Mouse (Mus musculus) adrenal gland, postnatal 25 days (tissue): ENCODE results near the gene Slc34a2. TPM values are rescaled to one million over a fixed set of nuclear protein-coding genes. Genes with fewer than 3 reads are reported as not detected.

Experiments
- DNase-seq: peaks from one replicate; pipeline ENCODE4 v3.0.0; 2021; ENCODE audit warnings: mixed read lengths
- long read RNA-seq: library from polyadenylated mRNA; stranded (forward); transcript quantifications from one replicate; pipeline ENCODE4 v2.0.0, GENCODE M21; 2021
- total RNA-seq: library from RNA; stranded (reverse); gene quantifications from 2 replicates; pipeline ENCODE4 v1.2.3, GENCODE M21; 2021

Gene Slc34a2
- not detected in 2 replicates for total RNA-seq
- long read RNA-seq, partial matches to known transcripts: 1 of 2 reads
- long read RNA-seq, other reads (novel, unspliced or antisense): 1 of 2 reads

DNA sequence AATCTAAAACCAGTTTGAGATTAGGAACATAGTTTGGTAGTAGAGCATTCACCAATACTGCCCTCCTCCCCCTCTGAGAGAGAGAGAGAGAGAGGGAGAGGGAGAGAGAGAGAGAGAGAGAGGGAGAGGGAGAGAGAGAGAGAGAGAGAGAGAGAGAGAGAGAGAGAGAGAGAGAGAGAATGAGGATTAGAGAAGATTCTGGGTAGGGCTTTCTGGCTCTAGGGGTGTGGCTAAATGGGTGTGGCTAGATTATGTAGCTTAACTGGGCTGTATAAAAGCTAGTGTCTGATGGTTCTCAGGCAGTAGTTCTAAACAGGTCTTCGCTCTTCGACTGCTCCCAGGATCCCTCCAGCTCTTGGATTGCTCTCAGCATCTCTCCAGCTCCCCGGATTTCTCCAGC lies at the start of gene Slc34a2:
Gene Slc34a2, plus strand, starts transcription at position 301 of the 400 bp plus-strand sequence.
- no peak for DNase-seq

DNA sequence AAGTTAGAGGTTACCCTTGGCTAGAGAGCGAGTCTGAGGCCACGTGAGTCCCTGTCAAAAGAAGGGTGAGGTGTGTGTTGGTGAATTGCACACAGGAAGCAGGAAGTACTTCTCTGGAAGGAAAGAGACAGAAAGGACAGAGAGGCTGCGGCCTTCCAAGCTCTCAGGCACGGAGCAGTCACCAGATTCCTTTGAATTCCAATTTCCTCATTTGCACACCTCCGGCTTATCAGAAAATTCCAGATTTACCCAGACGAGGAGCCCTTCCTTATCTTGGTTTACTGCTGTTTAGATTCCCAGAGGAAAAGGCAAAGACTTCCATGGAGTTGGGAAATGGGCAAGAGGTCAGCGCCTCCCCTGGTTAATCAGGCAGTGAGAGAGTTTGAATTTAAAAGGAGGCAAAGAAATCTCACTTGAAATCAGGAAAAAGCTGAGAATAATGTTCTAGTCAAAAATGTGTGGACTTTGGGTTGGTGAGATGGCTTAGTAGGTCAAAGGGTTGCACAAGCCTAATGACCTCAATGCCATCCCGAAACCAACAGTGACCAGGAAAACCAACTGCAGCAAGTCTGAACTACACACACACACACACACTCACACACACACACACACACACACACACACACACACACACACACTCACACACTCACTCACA lies 47.1 kb upstream of the Slc34a2 start:
- DNase-seq: no peak

GRCm38 (mm10) chr5:52992210-52992897 lies 45.5 kb upstream of the Slc34a2 start:
- no peak for DNase-seq

DNA sequence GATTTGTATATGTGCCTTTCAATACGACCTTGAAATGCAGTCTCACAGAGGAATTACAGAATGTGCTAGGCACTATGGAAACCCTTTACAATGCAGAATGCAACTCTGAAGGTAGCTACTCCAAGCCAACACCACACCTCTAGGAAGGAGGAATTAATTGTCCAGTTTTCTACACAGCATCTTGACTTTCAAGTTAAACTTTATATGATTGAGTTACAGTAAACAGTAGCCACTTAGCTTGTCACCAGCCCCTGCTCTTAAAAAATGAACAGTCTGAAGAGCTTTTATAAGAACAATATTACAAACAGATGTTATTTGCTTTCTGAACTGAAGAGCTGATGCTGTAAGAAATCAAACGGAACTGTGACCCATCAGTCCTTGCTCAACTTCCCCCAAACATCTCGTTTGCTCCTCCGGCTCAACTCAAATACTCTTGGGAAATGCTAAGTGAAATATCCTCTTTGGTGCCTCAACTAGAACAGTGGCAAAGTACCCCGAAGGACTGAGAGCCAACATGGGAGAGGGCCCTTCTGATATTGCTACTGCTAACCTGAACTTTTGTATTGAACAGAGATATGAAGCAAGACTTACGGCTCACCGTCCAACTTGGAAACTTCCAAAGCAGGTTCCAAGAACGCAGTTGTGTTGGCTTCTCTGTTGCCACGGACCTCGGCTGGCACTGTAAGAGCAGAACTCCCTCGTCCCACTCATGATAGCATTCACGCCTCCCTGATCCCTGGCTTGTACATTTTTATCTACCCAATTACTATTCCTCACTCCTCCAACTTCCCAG lies 44.2 kb upstream of the Slc34a2 start:
- no peak for DNase-seq

- DNase-seq: no peak
Observed at GRCm38 (mm10) chr5:52995461-52995860, 42.4 kb upstream of the Slc34a2 start.

DNA sequence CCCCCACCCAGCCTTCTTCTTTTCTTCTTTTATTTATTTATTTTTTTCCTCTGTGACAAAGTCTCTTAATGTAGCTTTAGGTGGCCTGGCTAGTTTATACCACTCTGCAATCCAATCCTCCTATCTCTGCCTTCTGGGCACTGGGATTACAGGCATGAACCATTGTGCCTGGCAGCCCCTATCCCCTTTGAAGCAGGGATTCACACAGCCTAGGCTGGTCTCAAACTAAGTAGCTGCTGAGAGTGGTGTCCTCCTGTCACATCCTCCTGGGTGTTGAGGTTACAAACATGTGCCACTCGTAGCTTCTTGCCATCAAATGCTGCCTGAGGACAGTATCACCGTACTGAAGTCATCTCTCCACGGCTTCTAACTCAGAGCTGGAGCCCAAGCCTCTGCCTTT lies 41.7 kb upstream of the Slc34a2 start:
- DNase-seq: no peak

DNA sequence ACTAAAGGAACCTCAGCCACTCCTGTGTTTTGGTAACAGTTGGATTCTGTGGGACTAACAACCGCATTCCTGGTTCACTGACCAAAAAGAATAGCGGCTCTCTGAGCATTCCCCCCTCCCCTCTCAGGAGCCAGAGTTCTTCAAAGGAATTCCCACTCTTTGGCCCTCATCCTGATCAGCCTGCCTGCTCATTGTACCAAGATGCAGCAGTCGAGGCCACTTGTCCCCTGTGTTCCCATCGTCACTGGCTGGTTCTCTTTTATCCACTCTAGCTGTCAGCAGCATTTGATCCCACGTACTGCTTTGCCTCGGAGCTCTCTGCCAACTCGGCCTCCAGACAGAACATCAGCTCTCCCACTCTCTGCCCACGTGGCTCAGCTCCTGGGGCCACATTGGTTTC lies 41.3 kb upstream of the Slc34a2 start:
- DNase-seq: no peak

DNA sequence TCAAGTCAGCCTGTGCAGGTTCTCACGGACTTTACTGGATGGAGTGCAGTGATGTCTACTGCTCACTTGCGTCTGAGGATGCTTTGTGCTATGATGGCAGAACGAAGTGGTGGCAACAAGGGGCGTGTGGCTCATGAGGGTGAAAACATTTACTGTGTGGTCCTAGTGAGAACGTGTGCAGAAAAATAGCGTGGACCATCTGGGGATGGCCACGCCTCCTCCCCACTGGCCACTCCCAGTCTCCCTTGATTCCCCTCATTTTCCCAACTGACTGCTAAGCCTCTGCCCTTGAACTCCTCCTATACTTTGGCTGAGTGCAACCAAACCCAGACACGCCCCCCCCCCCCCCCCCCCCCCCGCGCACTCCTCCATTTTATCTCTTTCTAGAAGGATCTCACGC lies 40.8 kb upstream of the Slc34a2 start:
- no peak for DNase-seq

- DNase-seq: no peak
Observed at GRCm38 (mm10) chr5:52998097-52998760, 39.7 kb upstream of the Slc34a2 start.

GRCm38 (mm10) chr5:53000169-53000872 lies 37.6 kb upstream of the Slc34a2 start:
- no peak for DNase-seq

DNA sequence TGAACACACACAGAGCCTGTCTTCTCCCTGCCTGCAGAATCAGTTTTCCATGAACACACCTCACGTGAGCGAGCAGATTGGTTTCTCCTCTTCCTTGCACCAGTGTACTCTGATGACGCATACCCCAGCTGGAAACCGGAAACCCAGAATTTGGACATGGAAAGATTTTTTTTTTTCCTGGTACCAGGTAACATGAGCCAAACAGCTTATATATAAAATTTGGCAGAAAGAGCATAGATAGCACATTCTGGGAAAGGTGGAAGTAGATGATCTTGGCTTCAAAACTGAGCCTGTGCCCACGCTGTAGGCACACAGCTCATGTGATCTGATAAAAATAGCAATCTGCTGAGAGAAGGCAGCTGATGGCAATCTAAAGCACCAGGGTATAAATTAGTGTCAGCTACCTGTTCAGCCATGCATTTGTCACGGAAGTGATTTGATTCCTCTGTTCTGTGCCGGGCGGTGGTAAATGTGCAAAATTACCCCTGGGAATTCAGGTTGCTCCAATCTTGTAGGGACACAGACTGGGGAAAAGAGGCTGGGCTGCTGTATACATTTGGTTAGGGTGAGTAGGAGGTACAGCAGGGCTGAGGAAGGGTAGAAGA lies 35.2 kb upstream of the Slc34a2 start:
- no peak for DNase-seq

DNA sequence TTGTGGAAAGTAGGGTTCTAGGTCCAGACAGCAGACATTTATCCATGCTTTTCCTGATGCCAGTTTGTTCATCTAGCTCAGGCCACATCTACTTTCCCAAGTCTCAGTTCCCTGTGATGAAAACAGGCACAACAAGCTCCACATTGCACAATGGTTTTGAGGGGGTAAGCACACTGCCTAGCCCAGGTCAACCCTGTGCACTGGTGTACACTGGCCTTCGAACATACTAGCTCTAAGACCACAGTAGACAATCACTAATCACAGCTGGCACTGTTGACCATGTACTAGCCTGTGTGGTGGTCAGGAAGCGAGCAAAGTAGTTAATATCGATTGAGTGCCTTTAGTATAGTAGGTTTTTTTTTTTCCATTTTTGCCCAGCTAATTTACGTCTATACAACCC lies 34.4 kb upstream of the Slc34a2 start:
- no peak for DNase-seq

DNA sequence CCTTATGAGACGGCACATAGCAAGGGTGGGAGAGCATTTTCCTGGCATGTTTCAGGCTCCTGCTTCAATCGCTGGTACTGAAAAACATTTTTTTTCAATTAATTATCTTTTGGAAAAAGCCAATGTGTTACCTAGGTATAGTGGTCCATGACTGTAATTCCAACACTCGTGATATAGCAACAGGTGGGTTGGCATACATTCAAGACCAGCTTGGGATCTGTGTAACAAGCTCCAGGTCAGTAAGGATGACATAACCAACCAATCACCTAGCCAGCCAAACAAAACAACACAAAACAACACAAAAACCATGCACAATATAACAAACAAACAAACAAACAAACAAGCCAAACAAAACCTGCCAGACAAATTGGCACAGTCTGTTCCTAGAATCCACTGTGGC lies 33.9 kb upstream of the Slc34a2 start:
- no peak for DNase-seq

DNA sequence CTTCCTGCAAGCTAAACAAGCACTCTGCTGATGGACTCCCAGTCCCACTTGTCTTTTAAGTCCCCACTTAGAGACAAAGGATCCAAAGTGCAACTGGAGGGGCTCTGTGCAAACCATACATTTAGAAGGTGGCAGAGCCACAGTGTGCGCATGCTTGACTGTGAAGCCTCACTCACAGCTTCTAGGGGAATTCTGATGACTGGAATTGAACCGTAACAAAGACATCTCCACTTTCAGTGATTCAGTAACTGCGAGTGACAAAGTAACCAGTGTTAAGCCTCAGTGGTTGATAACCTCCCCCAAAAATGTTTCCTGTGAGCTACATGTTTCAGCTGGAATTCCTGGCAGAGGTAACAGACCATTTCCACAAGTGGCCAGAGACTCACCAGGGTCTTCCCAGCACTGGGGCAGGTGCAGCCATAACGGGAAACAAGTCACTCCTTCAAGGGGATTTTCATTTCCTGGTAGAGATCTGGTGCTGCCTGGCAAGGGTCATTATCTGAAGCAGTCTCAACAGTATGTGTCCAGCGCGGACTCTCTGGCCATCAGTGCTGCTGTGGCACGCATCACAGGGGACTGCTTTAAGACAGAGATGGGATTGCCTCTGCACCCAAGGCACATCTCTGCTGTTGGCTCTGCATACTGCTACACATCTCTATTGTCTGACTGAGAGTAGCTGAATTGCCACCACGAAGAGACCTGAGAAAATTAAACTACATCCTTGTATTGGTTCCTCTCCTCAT lies 28.7 kb upstream of the Slc34a2 start:
- no peak for DNase-seq

DNA sequence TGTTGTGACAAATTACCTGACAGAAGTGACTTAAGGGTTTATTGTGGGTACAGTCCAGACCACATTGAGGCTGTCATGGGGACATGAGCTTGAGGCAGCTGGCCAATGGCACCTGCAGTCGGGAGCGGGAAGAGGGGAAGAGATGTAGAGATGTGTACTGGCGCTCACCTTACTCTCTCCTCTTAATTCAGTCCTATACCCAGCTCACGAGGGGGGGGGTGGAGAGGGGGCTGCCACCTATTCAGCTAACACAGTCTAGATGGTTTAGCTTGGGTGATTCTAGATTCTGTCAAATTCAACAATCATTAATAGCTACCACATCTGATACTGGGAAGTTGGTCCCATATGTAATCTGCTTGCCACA lies 28.1 kb upstream of the Slc34a2 start:
- DNase-seq: no peak

DNA sequence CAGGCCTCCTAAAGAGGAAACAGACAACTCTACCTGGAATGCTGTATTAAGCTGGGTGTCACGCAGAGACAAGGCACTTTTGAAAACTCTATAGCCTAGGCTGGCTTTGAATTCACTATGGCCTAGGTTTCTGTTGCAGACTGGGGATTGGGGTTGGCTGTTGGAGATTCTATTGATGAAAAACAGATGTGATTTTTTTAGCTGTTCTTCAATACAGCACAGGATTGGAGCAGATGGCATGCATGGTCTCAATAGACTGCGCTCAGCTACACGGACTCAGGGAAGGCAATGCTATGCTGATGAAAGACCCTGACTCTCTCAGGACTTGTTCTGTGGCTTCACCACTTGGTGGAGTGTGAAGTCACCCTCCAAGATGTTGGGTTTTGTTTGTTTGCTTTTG lies 26.6 kb upstream of the Slc34a2 start:
- DNase-seq: no peak

DNA sequence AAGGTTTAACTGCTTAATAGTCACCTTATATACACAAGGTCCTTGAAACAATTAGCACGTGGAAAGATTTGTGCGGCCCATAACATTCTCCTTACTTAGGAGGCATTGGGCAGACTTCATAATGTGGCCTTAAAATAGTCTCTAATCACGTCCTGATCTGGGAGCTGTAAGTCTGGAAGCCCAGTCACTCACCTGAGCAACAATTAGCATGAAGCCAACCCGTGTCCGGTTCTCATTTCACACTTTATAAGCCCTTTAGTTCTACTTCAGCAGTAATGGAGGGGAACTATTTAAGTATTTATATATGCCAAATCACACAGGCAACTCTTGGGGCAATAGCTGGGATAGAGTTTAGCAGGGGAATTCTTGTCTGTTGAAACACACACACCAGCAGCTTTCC lies 21.3 kb upstream of the Slc34a2 start:
- DNase-seq: no peak

DNA sequence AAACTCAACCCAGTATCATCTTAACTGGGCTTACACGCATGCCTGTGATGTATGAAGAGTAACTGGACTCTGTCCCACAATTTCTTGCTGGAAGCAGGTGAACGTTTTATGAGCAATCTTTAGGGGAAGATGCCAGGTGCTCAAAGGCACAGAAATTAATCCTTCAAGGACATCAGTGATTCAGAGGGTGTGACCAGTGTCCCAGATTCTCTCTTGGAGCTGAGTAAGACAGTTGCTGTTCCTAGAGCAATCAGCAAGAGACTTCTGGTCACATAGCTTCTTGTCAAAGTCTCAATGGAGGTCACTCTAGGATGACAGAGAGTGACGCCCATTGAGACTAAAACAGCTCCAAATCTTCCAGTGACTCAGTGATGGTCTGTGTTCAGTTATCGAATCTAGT lies 19.6 kb upstream of the Slc34a2 start:
- DNase-seq: no peak

GRCm38 (mm10) chr5:53023432-53023831 lies 14.4 kb upstream of the Slc34a2 start:
- DNase-seq: no peak

GRCm38 (mm10) chr5:53023901-53024300 lies 14.0 kb upstream of the Slc34a2 start:
- DNase-seq: no peak
